Mouse (Mus musculus) liver, postnatal 0 days (tissue): ENCODE measurements at regions not wholly inside any gene's neighbourhood (a gene's known extent, or its start where the extent isn't known, plus 50 kb on each side); places are given as distances from the start of the nearest gene placed in this dataset.

ENCODE experiments used
- ATAC-seq: fragments of 200-750 bp; cut with Nextera tagmentation; 2 replicates; pipeline ENCODE4 v1.8.0; 2017; ENCODE audit warnings: mild to moderate bottlenecking, moderate library complexity
- DNase-seq: peaks from one replicate; pipeline ENCODE4 v3.0.0-alpha.2; 2016
- H3K27ac ChIP-seq: fragments of 300-500 bp; sonication (generic); 2 replicates; pipeline ENCODE4 v1.5.1; 2014; ENCODE audit warnings: antibody characterized with exemption, moderate library complexity, mild to moderate bottlenecking, low read depth
- H3K27me3 ChIP-seq: fragments of 300-500 bp; sonication (generic); 2 replicates; pipeline ENCODE4 v1.6.1; 2014; ENCODE audit warnings: low read length, control low read depth, mixed read lengths; ENCODE audit not compliant: insufficient read depth
- H3K36me3 ChIP-seq: fragments of 300-500 bp; sonication (generic); replicated peaks from 2 replicates; pipeline ENCODE4 v1.6.1; 2014; ENCODE audit warnings: mild to moderate bottlenecking, control low read depth, low read length, moderate library complexity, mixed read lengths; ENCODE audit not compliant: insufficient read depth
- H3K4me1 ChIP-seq: fragments of 300-500 bp; sonication (generic); 2 replicates; pipeline ENCODE4 v1.6.1; 2014; ENCODE audit warnings: antibody characterized with exemption, mild to moderate bottlenecking, control low read depth; ENCODE audit not compliant: insufficient read depth
- H3K4me2 ChIP-seq: fragments of 300-500 bp; sonication (generic); 2 replicates; pipeline ENCODE4 v1.6.1; 2014; ENCODE audit warnings: low read depth, mild to moderate bottlenecking, low read length, moderate library complexity, mixed read lengths
- H3K4me3 ChIP-seq: fragments of 300-500 bp; sonication (generic); 2 replicates; pipeline ENCODE4 v1.5.1; 2014; ENCODE audit warnings: low read depth, low read length
- H3K9ac ChIP-seq: fragments of 300-500 bp; sonication (generic); replicated peaks from 2 replicates; pipeline ENCODE4 v1.6.1; 2014; ENCODE audit warnings: mild to moderate bottlenecking, moderate library complexity
- H3K9me3 ChIP-seq: fragments of 300-500 bp; sonication (generic); 2 replicates; pipeline ENCODE4 v1.6.1; 2016; ENCODE audit warnings: mild to moderate bottlenecking, control low read depth, low read length, mixed read lengths
- CTCF ChIP-seq: sonication (generic); IDR thresholded peaks from 2 replicates; pipeline ENCODE4 v1.5.1; 2016; ENCODE audit warnings: antibody characterized with exemption, low read depth
- EP300 ChIP-seq: IDR thresholded peaks from 2 replicates; pipeline ENCODE4 v1.6.1; 2016; ENCODE audit warnings: antibody characterized with exemption, low read depth, mild to moderate bottlenecking
- WGBS: fragments of 180-500 bp; shearing (Covaris S2); extraction: QIAGEN DNeasy Blood & Tissue Kit; methylation state at CpG from one replicate; pipeline ENCODE4 v1.1.7; 2014; ENCODE audit not compliant: insufficient replicate concordance; 5-methylcytosine and 5-hydroxymethylcytosine counted together

GRCm38 (mm10) chr6:100011520-100012062 is 275.7 kb downstream of the Rybp start:
- H3K27me3 ChIP-seq = 0 out of 2 replicates have a peak, but pooled peaks cover 2% of the 10 kb centered on the region
- WGBS = 13% methylated on average over 17 of the region's 17 CpGs
- H3K4me3 ChIP-seq = no peak overlapping the region
- no peaks in the 10 kb centered on the region for H3K4me1 ChIP-seq
- ATAC-seq = peak; percentile 43; the same call in 1 of the 2 replicates
- no peaks in the 10 kb centered on the region for H3K9me3 ChIP-seq
- no peak overlapping the region for H3K9ac ChIP-seq
- H3K4me2 ChIP-seq = no peak overlapping the region
- no peaks in the 10 kb centered on the region for H3K36me3 ChIP-seq
- H3K27ac ChIP-seq = no peak overlapping the region
- TF ChIP-seq CTCF (no peak), EP300 (peak; percentile 54; the same call in 1 of the 2 replicates)
- DNase-seq = peak; percentile 37

- Histone ChIP-seq H3K36me3 (no peaks in the 10 kb centered on the region), H3K4me2 (no peak overlapping the region), H3K9me3 (no peaks in the 10 kb centered on the region), H3K27me3 (0 out of 2 replicates have a peak, but pooled peaks cover 2% of the 10 kb centered on the region), H3K4me3 (no peak overlapping the region), H3K27ac (no peak overlapping the region), H3K4me1 (no peaks in the 10 kb centered on the region), H3K9ac (no peak overlapping the region)
- DNase-seq = no peak
- 45% methylated on average over 9 of the region's 9 CpGs for WGBS
- TF ChIP-seq CTCF = no peak
- no peak for TF ChIP-seq EP300
- no peak for ATAC-seq
Measured at GRCm38 (mm10) chr6:100010954-100011481, 276.3 kb downstream of the Rybp start.

- Histone ChIP-seq H3K4me1 (0 out of 2 replicates have a peak, but pooled peaks cover 2% of the 10 kb centered on the region), H3K4me2 (no peak overlapping the region), H3K27me3 (no peaks in the 10 kb centered on the region), H3K4me3 (no peak overlapping the region), H3K9ac (no peak overlapping the region), H3K36me3 (no peaks in the 10 kb centered on the region), H3K27ac (no peak overlapping the region), H3K9me3 (no peaks in the 10 kb centered on the region)
- DNase-seq (no peak), ATAC-seq (peak; percentile 48; the same call in 1 of the 2 replicates)
- no peak for TF ChIP-seq EP300
- no peak for TF ChIP-seq CTCF
- 60% methylated on average over 13 of the region's 13 CpGs for WGBS
Measured at GRCm38 (mm10) chr6:99999711-100000365, 273.6 kb upstream of the Prok2 start.

- 54% methylated on average over 15 of the region's 15 CpGs for WGBS
- Histone ChIP-seq H3K4me2 (peak overlapping the region; percentile 18; the same call in 1 of the 2 replicates), H3K9me3 (no peaks in the 10 kb centered on the region)
Measured at GRCm38 (mm10) chr6:99995970-99996956, 270.1 kb upstream of the Prok2 start.

GRCm38 (mm10) chr6:99994026-99994425 is 267.8 kb upstream of the Prok2 start:
- TF ChIP-seq EP300 (no peak), CTCF (no peak)
- no peaks in the 10 kb centered on the region for H3K27me3 ChIP-seq
- ATAC-seq (no peak), DNase-seq (no peak)
- no peak overlapping the region for H3K4me2 ChIP-seq
- H3K9me3 ChIP-seq = no peaks in the 10 kb centered on the region
- H3K4me1 ChIP-seq = peaks cover 12% of the 10 kb centered on the region
- H3K4me3 ChIP-seq = no peak overlapping the region
- no peak overlapping the region for H3K9ac ChIP-seq
- H3K27ac ChIP-seq = no peak overlapping the region
- H3K36me3 ChIP-seq = no peaks in the 10 kb centered on the region
- WGBS = 55% methylated on average over 3 of the region's 3 CpGs

More at GRCm38 (mm10) chr6:99995970-99996956, 270.1 kb upstream of the Prok2 start:
- H3K27ac ChIP-seq = no peak overlapping the region
- H3K4me3 ChIP-seq = no peak overlapping the region
- no peaks in the 10 kb centered on the region for H3K36me3 ChIP-seq
- TF ChIP-seq EP300 (no peak), CTCF (no peak)
- DNase-seq (no peak), ATAC-seq (no peak)
- H3K27me3 ChIP-seq = no peaks in the 10 kb centered on the region
- peaks cover 11% of the 10 kb centered on the region for H3K4me1 ChIP-seq
- H3K9ac ChIP-seq = no peak overlapping the region
